Mouse (Mus musculus) kidney, adult 10 weeks (tissue): Measurements from ENCODE around the gene Zfp414. TPM values are rescaled to one million over a fixed set of nuclear protein-coding genes. Genes with fewer than 3 reads are reported as not detected.

ENCODE experiments used
- polyA plus RNA-seq: library from polyadenylated mRNA; stranded (reverse); fragments of 350-450 nt; fragmentation: Illumina TruSeq; extraction: RNeasy Lipid Tissue Mini Kit (QIAGEN cat#74804); gene quantifications from one replicate; pipeline ENCODE4 v1.2.3, GENCODE M21; 2014; ENCODE audit warnings: low read depth, low replicate concordance

The Zfp414 gene
- polyA plus RNA-seq, result 1.1 TPM

GRCm38 (mm10) chr17:33628621-33629486 lies at the start of gene Zfp414:
TSS of gene Zfp414 (plus strand) at chr17:33629090.

GRCm38 (mm10) chr17:33637516-33638276 lies 8.8 kb downstream of the Zfp414 start, which contains the start of gene Pram1:
TSS of gene Pram1 (plus strand) at chr17:33638056.

Other genes starting within 250 kb of the Zfp414 start
- 28.3 TPM for gene Zfp101, start 234.4 kb upstream of the Zfp414 start, polyA plus RNA-seq
- not detected for gene Actl9, start 196.2 kb upstream of the Zfp414 start, polyA plus RNA-seq
- 1.6 TPM for gene Adamts10, start 104.9 kb upstream of the Zfp414 start, polyA plus RNA-seq
- gene Myo1f, start 73.4 kb upstream of the Zfp414 start, polyA plus RNA-seq, result not detected
- gene Pram1, start 9.0 kb downstream of the Zfp414 start, polyA plus RNA-seq, result not detected
- gene Hnrnpm, start 57.8 kb downstream of the Zfp414 start, polyA plus RNA-seq, result 305 TPM
- gene March2, start 89.6 kb downstream of the Zfp414 start, polyA plus RNA-seq, result 18.5 TPM
- 15.2 TPM for gene Rab11b, start 131.4 kb downstream of the Zfp414 start, polyA plus RNA-seq
- gene Angptl4, start 152.7 kb downstream of the Zfp414 start, polyA plus RNA-seq, result 1.4 TPM
- gene Kank3, start 181.4 kb downstream of the Zfp414 start, polyA plus RNA-seq, result 10.2 TPM
- 57.1 TPM for gene Rps28, start 195.5 kb downstream of the Zfp414 start, polyA plus RNA-seq
- 17.8 TPM for gene Ndufa7, start 195.5 kb downstream of the Zfp414 start, polyA plus RNA-seq
- 6.0 TPM for gene Cd320, start 214.0 kb downstream of the Zfp414 start, polyA plus RNA-seq
- gene Gm7029, start 244.7 kb downstream of the Zfp414 start, polyA plus RNA-seq, result not detected